Mouse (Mus musculus): Measurements from ENCODE around the gene 4930519P11Rik.

Gene 4930519P11Rik

GRCm38 (mm10) chr2:154632203-154632780, 19.1 kb upstream of the 4930519P11Rik start:
- in situ Hi-C loops (cut with MboI, MseI), result no loop called here

DNA sequence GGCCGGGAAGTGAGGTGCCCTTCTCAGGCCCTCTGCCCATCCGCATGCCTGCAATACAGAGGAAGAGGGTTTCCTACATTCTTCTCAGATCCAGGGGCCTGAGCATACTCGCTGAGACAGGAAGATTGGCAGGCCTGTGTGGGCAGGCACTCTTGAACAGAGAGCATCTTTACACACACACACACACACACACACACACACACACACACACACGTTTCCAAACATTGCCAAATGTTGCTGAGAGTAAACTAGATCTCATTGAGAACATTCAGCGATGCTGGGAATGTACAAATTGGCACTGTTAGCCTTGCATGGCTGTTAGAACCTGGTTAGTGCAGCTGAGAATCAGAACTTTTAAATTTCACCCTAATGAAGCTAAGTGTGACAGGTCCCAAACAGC, 17.3 kb upstream of the 4930519P11Rik start:
- in situ Hi-C loops (cut with MboI, MseI), result no loop called here

DNA sequence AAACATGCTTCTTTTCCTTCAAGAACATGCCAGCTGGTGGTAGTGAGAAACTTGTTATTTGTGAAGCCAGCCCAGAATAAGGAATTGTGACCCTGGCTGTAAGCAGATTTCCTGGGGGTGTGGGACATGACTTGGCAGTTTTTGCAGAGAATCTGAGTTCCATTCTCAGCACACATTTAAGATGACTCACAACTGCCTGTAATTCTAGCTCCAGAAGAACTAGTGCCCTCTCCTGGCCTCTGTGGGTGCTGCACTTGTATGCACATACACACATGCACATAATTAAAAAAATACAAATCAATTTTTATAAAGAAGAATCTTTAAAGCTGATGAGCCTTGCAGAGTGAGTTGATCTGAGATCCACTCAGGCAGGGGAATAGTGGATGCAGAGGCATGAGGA, 10.9 kb upstream of the 4930519P11Rik start:
- in situ Hi-C loops (cut with MboI, MseI), result no loop called here

- in situ Hi-C loops (cut with MboI, MseI), result no loop called here
Observed at GRCm38 (mm10) chr2:154621684-154622083, 8.4 kb upstream of the 4930519P11Rik start.

- in situ Hi-C loops (cut with MboI, MseI), result no loop called here
Observed at GRCm38 (mm10) chr2:154617061-154617460, 3.8 kb upstream of the 4930519P11Rik start.

DNA sequence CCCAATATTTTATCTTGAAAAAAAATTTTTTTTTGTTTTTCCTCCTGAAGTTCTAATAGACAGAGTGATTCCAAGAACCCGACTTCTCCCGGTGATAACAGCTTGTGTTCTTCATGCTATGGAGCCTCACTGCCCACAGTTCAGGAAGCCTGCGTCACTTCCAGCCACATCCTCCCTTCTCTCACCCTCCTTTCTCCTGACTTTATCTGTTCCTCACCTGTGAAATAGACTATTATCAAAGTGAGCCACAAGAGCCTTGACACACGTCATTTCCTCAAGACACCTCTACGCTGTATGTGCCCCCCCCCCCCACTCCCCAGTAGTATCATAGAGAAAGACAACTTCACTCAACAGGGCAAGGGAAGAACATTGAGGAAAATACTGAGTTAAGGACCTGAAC, 2.4 kb upstream of the 4930519P11Rik start:
- in situ Hi-C loops (cut with MboI, MseI), result no loop called here

DNA sequence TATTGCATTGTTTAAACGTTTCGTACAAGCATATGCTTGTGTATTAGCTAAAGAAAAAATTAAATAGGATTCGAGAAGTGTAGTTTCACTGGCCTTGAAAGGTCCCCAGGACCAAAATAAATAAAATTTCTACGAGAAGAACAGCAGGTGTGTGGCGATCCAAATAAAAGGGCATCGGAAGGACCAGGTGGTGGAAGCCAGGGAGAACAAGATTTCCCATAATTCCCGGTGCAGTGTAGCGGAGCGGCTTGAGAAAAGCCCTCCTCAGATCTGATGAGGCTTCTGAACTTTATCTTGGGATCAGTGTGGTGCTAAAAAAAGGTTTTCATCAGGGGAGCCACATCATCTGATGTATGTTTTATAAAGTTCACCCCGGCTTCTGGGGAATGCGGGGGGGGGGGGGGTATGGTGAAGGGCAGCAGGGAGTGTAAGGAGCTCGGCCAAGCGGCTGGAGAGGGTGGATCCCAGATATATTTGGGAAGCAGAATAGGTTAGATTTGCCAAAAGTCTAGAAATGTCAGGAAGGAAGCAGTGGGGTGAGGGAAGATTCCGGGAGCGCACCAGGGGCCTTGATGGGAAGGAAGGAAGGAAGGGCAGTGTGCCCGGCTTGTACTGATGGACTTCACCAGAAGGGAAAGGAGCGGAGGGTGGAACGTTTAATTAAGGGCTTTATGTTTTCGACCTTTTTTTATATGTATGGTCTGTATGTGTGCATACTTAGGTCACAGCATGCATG, 1.8 kb upstream of the 4930519P11Rik start:
- in situ Hi-C loops (cut with MboI, MseI), result no loop called here

GRCm38 (mm10) chr2:154609050-154609767, 4.0 kb downstream of the 4930519P11Rik start:
- in situ Hi-C loops (cut with MboI, MseI), result no loop called here

DNA sequence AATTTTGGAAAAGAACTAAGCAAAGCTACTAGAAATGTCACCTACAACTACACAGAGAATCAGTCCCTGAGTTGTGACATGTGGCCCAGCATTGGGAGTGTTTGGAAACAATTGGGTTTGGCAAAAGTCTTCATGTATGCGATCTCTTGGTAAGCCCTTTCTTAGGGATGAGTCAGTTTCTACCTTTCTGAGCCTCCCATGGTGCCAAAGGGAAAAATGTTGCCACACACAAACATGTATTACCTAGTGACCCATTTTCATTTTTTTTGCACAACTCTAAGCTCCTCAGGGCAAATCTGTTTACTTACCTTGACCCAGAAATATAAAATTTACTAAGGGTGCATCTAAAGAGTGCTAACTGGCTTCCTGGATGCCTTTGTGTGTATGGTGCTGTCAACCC, 6.3 kb downstream of the 4930519P11Rik start:
- in situ Hi-C loops (cut with MboI, MseI), result no loop called here

DNA sequence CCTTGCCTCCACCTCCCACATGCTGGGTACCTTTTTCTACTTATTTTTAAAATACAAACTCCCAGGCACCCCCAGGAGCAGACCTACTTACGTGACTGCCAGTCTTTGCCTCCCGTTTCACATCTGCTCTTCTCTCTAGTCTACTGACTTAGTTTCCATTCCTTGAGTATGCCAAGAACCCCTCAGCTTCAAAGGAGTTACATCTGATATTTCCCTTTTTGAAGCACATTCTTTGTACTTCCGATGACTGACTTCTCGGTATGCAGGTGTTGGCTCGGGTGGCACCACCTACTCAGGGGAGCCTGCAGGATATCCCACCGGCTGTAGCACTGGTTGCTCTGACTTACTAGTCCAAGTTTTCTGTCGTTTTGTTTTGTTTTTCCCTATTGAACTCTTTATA, 9.1 kb downstream of the 4930519P11Rik start:
- in situ Hi-C loops (cut with MboI, MseI), result no loop called here

DNA sequence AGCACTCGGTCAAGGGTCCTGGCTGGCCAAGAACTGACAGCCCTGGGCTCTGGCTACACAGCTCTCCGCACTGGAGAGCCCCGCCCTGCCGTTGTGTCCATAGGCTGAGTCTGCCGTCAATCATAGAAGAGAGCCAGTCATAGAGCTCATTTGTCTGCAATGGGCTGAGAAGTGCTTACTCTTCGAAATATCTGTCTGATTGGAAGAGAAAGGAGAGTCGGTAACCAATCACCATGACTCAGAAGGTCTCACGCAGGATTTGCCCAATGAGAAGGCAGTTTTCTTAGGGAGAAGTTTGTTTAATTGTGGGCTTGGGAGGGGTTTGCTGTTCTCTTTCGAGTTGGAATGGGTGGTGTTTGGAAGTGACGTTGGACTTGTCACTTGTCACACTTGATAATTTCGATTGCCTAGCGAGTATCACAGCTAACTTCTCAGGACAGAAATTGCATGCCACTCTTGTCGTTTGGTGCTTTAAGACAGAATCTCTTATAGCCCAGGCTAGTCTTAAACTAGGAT, 9.5 kb downstream of the 4930519P11Rik start, which contains the start of gene Pxmp4:
Pxmp4 (minus strand) TSS at position 71 of the 516 bp plus-strand sequence.
- in situ Hi-C loops (cut with MboI, MseI), result no loop called here

GRCm38 (mm10) chr2:154603007-154603637, 10.1 kb downstream of the 4930519P11Rik start:
- in situ Hi-C loops (cut with MboI, MseI), result no loop called here

- in situ Hi-C loops (cut with MboI, MseI), result no loop called here
Observed at GRCm38 (mm10) chr2:154601324-154601723, 11.9 kb downstream of the 4930519P11Rik start.

- in situ Hi-C loops (cut with MboI, MseI), result no loop called here
Observed at GRCm38 (mm10) chr2:154600586-154600985, 12.7 kb downstream of the 4930519P11Rik start.

- in situ Hi-C loops (cut with MboI, MseI), result no loop called here
Observed at GRCm38 (mm10) chr2:154597399-154597798, 15.8 kb downstream of the 4930519P11Rik start.

- in situ Hi-C loops (cut with MboI, MseI), result no loop called here
Observed at GRCm38 (mm10) chr2:154595775-154596174, 17.5 kb downstream of the 4930519P11Rik start.

GRCm38 (mm10) chr2:154593025-154593424, 20.2 kb downstream of the 4930519P11Rik start:
- in situ Hi-C loops (cut with MboI, MseI), result no loop called here

GRCm38 (mm10) chr2:154591239-154591638, 22.0 kb downstream of the 4930519P11Rik start:
- in situ Hi-C loops (cut with MboI, MseI), result no loop called here

DNA sequence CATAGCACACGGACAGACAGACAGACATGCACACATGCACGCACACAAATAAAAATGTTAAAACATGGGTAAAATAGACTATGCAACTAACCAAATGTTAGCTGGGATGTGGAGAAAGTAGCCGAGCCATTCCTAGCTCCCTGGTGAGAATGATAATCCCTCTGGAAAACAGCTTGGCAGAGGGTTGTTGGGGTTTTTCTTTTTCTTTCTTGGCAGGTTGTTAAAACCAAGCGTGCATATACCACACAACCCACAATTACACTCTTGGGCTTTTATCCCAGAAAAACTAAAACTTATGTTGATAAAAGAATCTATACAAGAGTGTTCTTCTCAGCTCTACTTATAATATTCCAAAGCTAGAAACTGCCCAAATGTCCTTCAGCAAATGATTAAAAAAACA, 24.2 kb downstream of the 4930519P11Rik start:
- in situ Hi-C loops (cut with MboI, MseI), result no loop called here

- in situ Hi-C loops (cut with MboI, MseI), result no loop called here
Observed at GRCm38 (mm10) chr2:154586405-154586804, 26.8 kb downstream of the 4930519P11Rik start.

DNA sequence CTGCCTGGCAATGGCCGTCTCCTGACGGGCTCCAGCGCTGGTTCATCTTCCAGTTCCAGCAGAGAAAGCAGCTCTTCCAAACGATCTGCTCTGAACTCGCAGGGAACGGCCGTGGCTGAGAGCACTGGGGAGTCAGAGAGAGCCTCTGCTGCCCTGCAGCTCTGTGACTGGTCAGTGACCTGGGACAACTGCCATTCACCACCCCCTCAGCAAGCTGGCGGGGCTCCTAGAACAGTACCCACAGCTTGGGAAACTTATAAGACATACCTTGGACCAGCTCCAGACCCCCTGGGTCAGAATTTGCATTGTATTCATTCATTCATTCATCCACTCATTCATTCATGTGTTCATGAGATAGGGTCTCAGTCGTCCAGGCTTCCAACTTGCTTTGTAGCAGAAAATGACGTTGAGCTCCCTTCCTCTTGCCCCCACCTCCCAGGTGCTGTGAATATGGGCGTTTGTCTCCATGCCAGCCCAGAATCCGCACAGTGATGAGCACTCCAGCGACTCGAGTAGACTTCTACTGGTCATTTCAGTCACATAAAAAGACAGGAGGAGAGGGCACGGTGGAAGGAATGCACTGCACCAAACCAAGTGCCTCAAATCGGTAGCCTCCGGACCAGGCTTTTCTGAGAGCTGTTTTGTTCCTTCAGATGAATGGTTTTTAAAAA, 28.2 kb downstream of the 4930519P11Rik start:
- in situ Hi-C loops (cut with MboI, MseI), result no loop called here
